Mouse (Mus musculus) urinary bladder, postnatal 36 days (tissue): ENCODE measurements around the gene U2af1l4.

ENCODE experiments used
- DNase-seq, 2 experiments: peaks; one replicate each; pipeline ENCODE4 v3.0.0; 2022; ENCODE audit warnings: low spot score in 2 of 2, mixed read lengths in 1 of 2

Gene U2af1l4

DNA sequence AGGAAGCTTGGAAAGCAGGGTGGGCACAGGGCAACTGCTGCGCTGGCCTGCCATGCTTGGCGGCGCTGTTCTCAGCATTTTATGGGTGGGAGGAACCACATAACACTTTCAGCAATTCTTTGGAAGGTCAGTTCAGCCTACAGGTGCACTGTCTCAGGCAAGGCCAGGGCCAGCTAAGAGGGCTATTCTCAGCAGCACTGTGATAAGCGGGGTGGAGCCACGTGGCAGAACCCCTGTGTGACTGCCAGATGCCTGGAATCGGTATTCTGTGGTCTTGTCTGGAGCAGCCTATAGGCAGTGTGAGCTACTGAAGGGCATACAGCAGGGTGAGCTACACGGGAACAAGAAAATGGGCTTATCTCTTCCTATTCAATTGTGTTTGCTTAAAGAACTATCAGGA, 46.9 kb downstream of the U2af1l4 start:
- DNase-seq: no peak

DNA sequence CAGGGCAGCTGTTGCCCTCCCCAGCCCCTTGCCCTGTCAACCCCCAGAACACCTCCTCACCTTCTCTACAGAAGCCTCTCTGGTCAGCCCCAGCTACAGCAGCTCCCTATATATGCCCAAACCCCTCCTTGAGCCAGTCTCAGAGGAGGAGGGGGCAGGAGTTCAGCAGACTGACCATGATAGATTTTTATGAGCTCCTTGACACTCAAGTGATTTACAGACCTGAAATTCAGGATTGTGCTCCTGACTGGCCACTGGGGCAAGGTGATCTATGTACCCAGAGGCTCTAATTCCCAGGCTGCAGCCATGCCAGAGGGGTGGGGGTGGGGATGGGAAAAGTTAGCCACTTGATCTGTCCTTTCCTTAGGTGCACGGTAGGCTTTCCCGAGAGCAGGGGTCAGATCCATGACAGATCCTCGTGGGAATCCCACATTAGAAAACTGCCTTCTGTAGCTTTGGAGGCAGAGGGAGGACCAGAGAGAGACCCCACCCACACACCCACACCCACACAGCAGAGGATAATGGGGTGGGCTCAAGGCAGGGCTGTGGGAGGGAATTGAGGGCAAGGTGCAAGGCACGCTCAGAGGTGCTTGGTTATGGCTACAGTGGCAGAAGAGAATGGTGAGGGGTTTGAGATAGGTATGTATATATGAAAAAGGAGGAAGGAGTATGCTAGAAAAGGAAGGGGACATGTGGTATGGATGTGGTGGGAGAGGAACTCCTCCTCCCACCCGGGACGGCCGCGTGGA, 49.7 kb downstream of the U2af1l4 start, which contains the start of gene Upk1a:
Upk1a (minus strand) TSS at position 194 of the 749 bp plus-strand sequence.
- peak; percentile 58 to 70 for DNase-seq

DNA sequence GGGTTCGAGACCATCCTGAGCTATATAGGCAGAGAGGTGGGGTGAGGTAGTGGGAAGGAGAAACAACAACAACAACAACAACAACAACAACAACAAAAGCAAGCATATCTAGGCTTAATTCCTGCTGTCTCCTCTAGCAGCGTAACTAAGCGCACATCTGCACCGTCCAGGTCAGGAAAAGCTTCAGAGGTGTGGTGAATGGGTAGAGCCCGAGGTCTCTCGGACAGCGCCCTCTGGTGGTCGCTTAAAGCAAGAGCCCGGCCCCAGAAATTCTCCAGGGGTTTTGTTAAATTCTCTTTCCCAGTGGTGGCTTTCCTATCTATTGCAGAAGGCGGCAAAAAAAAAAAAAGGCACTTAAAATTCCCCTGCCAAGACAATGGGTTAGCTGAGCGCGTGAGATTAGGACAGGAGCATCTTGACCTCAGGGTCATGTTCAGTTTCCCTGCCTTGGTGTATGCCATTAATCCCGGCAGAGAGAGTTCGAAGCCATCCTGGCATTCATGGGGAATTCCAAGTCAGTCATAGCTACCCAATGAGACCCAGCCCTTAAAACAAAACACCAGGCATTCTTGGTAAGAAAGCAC, 50.5 kb downstream of the U2af1l4 start:
- DNase-seq: peak; percentile 62 to 75

DNA sequence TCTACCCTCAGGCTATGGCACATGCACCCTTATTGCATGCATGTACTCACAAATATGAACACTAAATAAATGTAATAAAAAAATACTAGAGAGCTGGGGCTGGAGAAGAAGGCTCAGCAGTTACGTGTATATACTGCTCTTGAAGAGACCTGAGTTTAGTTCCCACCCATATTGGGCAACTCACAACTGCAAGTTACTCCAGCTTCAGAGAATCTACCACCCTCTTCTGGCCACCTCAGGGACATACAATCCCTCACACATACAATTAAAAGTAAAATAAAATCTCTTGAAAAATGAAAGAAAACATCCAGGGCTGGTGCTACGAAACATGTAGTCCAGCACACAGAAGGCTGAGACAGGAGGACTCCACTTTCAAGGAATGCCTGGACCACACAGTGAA, 51.4 kb downstream of the U2af1l4 start:
- DNase-seq: no peak
